Mouse (Mus musculus): ENCODE data around the gene Plpp7. TPM values are rescaled to one million over a fixed set of nuclear protein-coding genes. Genes with fewer than 3 reads are reported as not detected.
A peak's percentile ranks its signal among the peaks of the same experiment; 100 is the strongest.

Plpp7 gene
- polyA plus RNA-seq, 1 experiment from 2014 or later: 2.6 TPM

GRCm38 (mm10) chr2:32131866-32132566 lies 36.7 kb downstream of the Plpp7 start:
- WGBS: 66% methylated on average over 6 of the region's 6 CpGs
- Histone ChIP-seq H3K9ac (ENCODE audit: low read length) (no peak overlapping the region), H3K9me3 (ENCODE audit: control insufficient read depth, low read length) (no peaks in the 10 kb centered on the region), H3K4me2 (replicated peaks; ENCODE audit: low read depth) (0 out of 2 replicates have a peak overlapping the region, but pooled peaks have one; percentile 8), H3K27ac (replicated peaks) (no peak overlapping the region), H3K36me3 (ENCODE audit: control insufficient read depth, insufficient read depth, low read length) (no peaks in the 10 kb centered on the region), H3K4me3 (ENCODE audit: low read depth, low read length) (no peak overlapping the region), H3K27me3 (ENCODE audit: control insufficient read depth, insufficient read depth, low read length) (no peaks in the 10 kb centered on the region), H3K4me1 (replicated peaks; ENCODE audit: control insufficient read depth, insufficient read depth) (no peaks in the 10 kb centered on the region)
- no peak for DNase-seq (ENCODE audit: low spot score)
- no peak for ATAC-seq (ENCODE audit: low FRiP score, low TSS enrichment)
- TF ChIP-seq CTCF (IDR thresholded peaks at IDR 0.05; ENCODE audit: low read depth): no peak
- no peak for TF ChIP-seq EP300 (optimal IDR thresholded peaks at IDR 0.05)

DNA sequence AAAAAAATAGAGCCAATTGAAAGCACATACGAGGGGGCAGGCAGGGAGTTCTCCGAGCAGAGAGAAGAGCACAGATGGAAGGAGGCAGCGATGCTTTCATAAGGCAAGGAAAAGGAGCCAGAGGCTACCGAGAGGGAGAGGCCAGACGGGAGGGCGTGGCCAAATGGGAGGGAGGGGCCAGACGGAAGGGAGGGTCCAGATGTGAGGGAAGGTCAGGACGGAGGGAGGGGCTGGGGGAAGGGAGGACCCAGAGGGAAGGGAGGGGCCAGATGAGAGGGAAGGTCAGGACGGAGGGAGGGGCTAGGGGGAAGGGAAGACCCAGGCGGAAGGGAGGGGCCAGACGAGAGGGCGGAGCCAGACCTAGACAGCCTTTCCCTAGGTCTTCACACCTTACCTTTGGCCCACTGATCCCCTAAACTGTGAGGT lies 37.3 kb downstream of the Plpp7 start:
- no peaks in the 10 kb centered on the region for H3K27me3 ChIP-seq (ENCODE audit: control insufficient read depth, insufficient read depth, low read length)
- H3K27ac ChIP-seq (replicated peaks): no peak overlapping the region
- no peak overlapping the region for H3K9ac ChIP-seq (ENCODE audit: low read length)
- no peaks in the 10 kb centered on the region for H3K4me1 ChIP-seq (replicated peaks; ENCODE audit: control insufficient read depth, insufficient read depth)
- ATAC-seq (ENCODE audit: low FRiP score, low TSS enrichment) (peak; percentile 41; the same call in 1 of the 2 replicates), DNase-seq (ENCODE audit: low spot score) (peak; percentile 87)
- H3K9me3 ChIP-seq (ENCODE audit: control insufficient read depth, low read length): no peaks in the 10 kb centered on the region
- no peak overlapping the region for H3K4me3 ChIP-seq (ENCODE audit: low read depth, low read length)
- no peaks in the 10 kb centered on the region for H3K36me3 ChIP-seq (ENCODE audit: control insufficient read depth, insufficient read depth, low read length)
- TF ChIP-seq EP300 (optimal IDR thresholded peaks at IDR 0.05) (no peak), CTCF (IDR thresholded peaks at IDR 0.05; ENCODE audit: low read depth) (no peak)
- H3K4me2 ChIP-seq (replicated peaks; ENCODE audit: low read depth): 0 out of 2 replicates have a peak overlapping the region, but pooled peaks have one; percentile 8
- WGBS: 4% methylated on average over 9 of the region's 12 CpGs

DNA sequence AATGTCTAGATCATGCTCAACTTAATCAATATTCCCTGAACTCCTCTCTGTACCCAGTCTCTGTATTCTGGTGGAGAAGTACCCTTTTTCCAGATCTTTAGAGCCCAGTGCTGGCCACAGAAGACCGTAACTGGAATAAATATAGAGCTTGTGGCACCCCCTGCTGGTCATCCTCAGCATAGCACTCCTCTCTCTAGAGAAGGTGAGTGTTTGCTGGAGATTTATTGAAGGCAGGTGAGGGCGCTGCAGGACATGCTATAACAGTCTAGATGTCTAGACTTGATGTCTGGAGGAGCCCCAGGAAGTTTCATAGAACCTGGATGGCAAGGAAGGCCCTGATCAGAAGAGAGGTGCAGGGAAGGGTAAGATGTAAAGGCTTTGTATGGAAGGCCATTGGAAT lies 38.7 kb downstream of the Plpp7 start:
- Histone ChIP-seq H3K4me3 (ENCODE audit: low read depth, low read length) (no peak overlapping the region), H3K4me1 (replicated peaks; ENCODE audit: control insufficient read depth, insufficient read depth) (no peaks in the 10 kb centered on the region), H3K4me2 (replicated peaks; ENCODE audit: low read depth) (no peak overlapping the region), H3K27me3 (ENCODE audit: control insufficient read depth, insufficient read depth, low read length) (no peaks in the 10 kb centered on the region), H3K9ac (ENCODE audit: low read length) (no peak overlapping the region), H3K36me3 (ENCODE audit: control insufficient read depth, insufficient read depth, low read length) (no peaks in the 10 kb centered on the region), H3K9me3 (ENCODE audit: control insufficient read depth, low read length) (no peaks in the 10 kb centered on the region), H3K27ac (replicated peaks) (no peak overlapping the region)
- TF ChIP-seq CTCF (IDR thresholded peaks at IDR 0.05; ENCODE audit: low read depth) (peak; percentile 94), EP300 (optimal IDR thresholded peaks at IDR 0.05) (no peak)
- ATAC-seq (ENCODE audit: low FRiP score, low TSS enrichment): peak; percentile 38
- WGBS: 0% methylated on average over 2 of the region's 2 CpGs
- DNase-seq (ENCODE audit: low spot score): peak; percentile 91

DNA sequence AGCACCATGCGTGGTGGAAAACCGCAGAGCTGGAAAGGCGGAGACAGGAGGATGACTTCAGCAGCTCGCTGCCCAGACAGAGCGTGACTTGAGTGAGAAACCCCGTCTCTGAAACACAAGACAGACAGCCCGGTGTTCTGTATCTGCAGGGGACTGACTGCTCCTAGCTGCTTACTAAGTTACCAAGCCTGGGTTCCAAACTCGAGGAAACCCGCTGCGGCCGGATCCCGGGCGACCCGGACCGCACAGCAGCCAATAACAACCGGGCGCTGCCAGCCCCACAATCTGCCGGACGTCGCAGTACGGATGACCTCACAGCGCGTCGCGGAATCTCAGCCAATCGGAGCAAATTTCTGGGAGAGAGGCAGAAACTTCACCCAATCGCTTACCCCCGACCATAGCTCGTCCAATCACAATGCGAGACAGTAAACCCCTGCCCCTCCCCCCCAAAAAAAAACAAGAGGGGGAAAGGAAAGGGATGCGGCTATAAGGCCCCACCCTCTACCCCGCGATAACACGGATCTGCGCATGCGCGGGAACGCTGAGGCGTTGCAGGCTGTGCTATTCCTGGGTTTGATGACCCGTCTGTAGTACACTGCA lies 42.4 kb downstream of the Plpp7 start:
- Histone ChIP-seq H3K4me1 (replicated peaks; ENCODE audit: control insufficient read depth, insufficient read depth) (no peaks in the 10 kb centered on the region), H3K36me3 (ENCODE audit: control insufficient read depth, insufficient read depth, low read length) (no peaks in the 10 kb centered on the region), H3K4me2 (replicated peaks; ENCODE audit: low read depth) (peak overlapping the region; percentile 77), H3K9ac (ENCODE audit: low read length) (peak overlapping the region; percentile 89), H3K27ac (replicated peaks) (peak overlapping the region; percentile 96), H3K9me3 (ENCODE audit: control insufficient read depth, low read length) (no peaks in the 10 kb centered on the region), H3K27me3 (ENCODE audit: control insufficient read depth, insufficient read depth, low read length) (no peaks in the 10 kb centered on the region), H3K4me3 (ENCODE audit: low read depth, low read length) (peak overlapping the region; percentile 62)
- under 1% methylated on average over 40 of the region's 40 CpGs for whole genome bisulfite sequencing
- DNase-seq (ENCODE audit: low spot score) (peak; percentile 96), ATAC-seq (ENCODE audit: low FRiP score, low TSS enrichment) (peak; percentile 92)
- TF ChIP-seq EP300 (optimal IDR thresholded peaks at IDR 0.05) (peak; percentile 69), CTCF (IDR thresholded peaks at IDR 0.05; ENCODE audit: low read depth) (no peak)

DNA sequence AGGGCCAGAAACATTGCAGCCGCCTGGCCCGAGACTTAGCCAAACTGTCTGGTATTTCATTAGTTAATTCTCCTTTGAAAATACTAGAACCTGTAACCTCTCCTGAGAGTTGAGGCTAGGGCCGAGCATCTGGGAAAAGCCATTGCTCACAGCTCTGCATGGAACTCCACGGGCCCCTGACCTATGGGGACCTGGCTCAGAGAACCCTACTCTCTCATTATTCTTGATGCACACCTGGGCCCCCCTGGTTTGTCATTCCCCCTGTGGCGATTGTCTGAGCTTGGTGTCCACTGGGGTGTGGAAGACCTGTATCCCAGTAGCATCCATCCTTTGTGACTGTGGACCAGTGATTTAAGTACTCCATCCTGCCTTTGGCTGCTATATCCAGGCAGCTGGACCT lies 44.0 kb downstream of the Plpp7 start:
- H3K9me3 ChIP-seq (ENCODE audit: control insufficient read depth, low read length): no peaks in the 10 kb centered on the region
- H3K27ac ChIP-seq (replicated peaks): no peak overlapping the region
- DNase-seq (ENCODE audit: low spot score) (no peak), ATAC-seq (ENCODE audit: low FRiP score, low TSS enrichment) (no peak)
- 70% methylated on average over 5 of the region's 5 CpGs for WGBS
- no peaks in the 10 kb centered on the region for H3K36me3 ChIP-seq (ENCODE audit: control insufficient read depth, insufficient read depth, low read length)
- H3K4me2 ChIP-seq (replicated peaks; ENCODE audit: low read depth): no peak overlapping the region
- TF ChIP-seq EP300 (optimal IDR thresholded peaks at IDR 0.05) (no peak), CTCF (IDR thresholded peaks at IDR 0.05; ENCODE audit: low read depth) (no peak)
- H3K4me3 ChIP-seq (ENCODE audit: low read depth, low read length): no peak overlapping the region
- no peaks in the 10 kb centered on the region for H3K27me3 ChIP-seq (ENCODE audit: control insufficient read depth, insufficient read depth, low read length)
- no peaks in the 10 kb centered on the region for H3K4me1 ChIP-seq (replicated peaks; ENCODE audit: control insufficient read depth, insufficient read depth)
- H3K9ac ChIP-seq (ENCODE audit: low read length): no peak overlapping the region

GRCm38 (mm10) chr2:32140498-32140934 lies 45.2 kb downstream of the Plpp7 start:
- H3K27ac ChIP-seq (replicated peaks): no peak overlapping the region
- H3K9ac ChIP-seq (ENCODE audit: low read length): no peak overlapping the region
- no peak overlapping the region for H3K4me2 ChIP-seq (replicated peaks; ENCODE audit: low read depth)
- no peaks in the 10 kb centered on the region for H3K36me3 ChIP-seq (ENCODE audit: control insufficient read depth, insufficient read depth, low read length)
- no peaks in the 10 kb centered on the region for H3K4me1 ChIP-seq (replicated peaks; ENCODE audit: control insufficient read depth, insufficient read depth)
- no peak for DNase-seq (ENCODE audit: low spot score)
- H3K27me3 ChIP-seq (ENCODE audit: control insufficient read depth, insufficient read depth, low read length): no peaks in the 10 kb centered on the region
- no peaks in the 10 kb centered on the region for H3K9me3 ChIP-seq (ENCODE audit: control insufficient read depth, low read length)
- WGBS: 50% methylated on average over 4 of the region's 4 CpGs
- H3K4me3 ChIP-seq (ENCODE audit: low read depth, low read length): no peak overlapping the region
- TF ChIP-seq EP300 (optimal IDR thresholded peaks at IDR 0.05) (no peak), CTCF (IDR thresholded peaks at IDR 0.05; ENCODE audit: low read depth) (no peak)
- ATAC-seq (ENCODE audit: low FRiP score, low TSS enrichment): no peak

Measured in stomach, postnatal 0 days (tissue).